Mouse (Mus musculus) intestine, postnatal 0 days (tissue): ENCODE data around the gene Erp44. TPM values are rescaled to one million over a fixed set of nuclear protein-coding genes. Genes with fewer than 3 reads are reported as not detected.
A peak's percentile ranks its signal among the peaks of the same experiment; 100 is the strongest.

Experiments used
- ATAC-seq: fragments of 200-750 bp; cut with Nextera tagmentation; 2 replicates; pipeline ENCODE4 v1.8.0; 2017; ENCODE audit warnings: mild to moderate bottlenecking, moderate TSS enrichment, moderate library complexity
- H3K27ac ChIP-seq: fragments of 300-500 bp; sonication (generic); 2 replicates; pipeline ENCODE4 v1.5.1; 2014; ENCODE audit warnings: mild to moderate bottlenecking, low read depth, low read length, moderate library complexity
- H3K27me3 ChIP-seq: fragments of 300-500 bp; sonication (generic); replicated peaks from 2 replicates; pipeline ENCODE4 v1.6.1; 2014; ENCODE audit warnings: low read length, mixed read lengths; ENCODE audit not compliant: control insufficient read depth, insufficient read depth
- H3K36me3 ChIP-seq: fragments of 300-500 bp; sonication (generic); 2 replicates; pipeline ENCODE4 v1.6.1; 2014; ENCODE audit warnings: mild to moderate bottlenecking, moderate library complexity; ENCODE audit not compliant: control insufficient read depth, insufficient read depth
- H3K4me1 ChIP-seq: fragments of 300-500 bp; sonication (generic); replicated peaks from 2 replicates; pipeline ENCODE4 v1.6.1; 2014; ENCODE audit warnings: antibody characterized with exemption, low read length, mixed read lengths; ENCODE audit not compliant: control insufficient read depth, insufficient read depth
- H3K4me2 ChIP-seq: fragments of 300-500 bp; sonication (generic); replicated peaks from 2 replicates; pipeline ENCODE4 v1.6.1; 2014; ENCODE audit warnings: low read depth, mild to moderate bottlenecking, moderate library complexity
- H3K4me3 ChIP-seq: fragments of 300-500 bp; sonication (generic); 2 replicates; pipeline ENCODE4 v1.5.1; 2014; ENCODE audit warnings: low read depth, low read length
- H3K9ac ChIP-seq: fragments of 300-500 bp; sonication (generic); 2 replicates; pipeline ENCODE4 v1.6.1; 2014; ENCODE audit warnings: mild to moderate bottlenecking, low read depth, low read length
- H3K9me3 ChIP-seq: fragments of 300-500 bp; sonication (generic); 2 replicates; pipeline ENCODE4 v1.6.1; 2016; ENCODE audit warnings: mixed run types; ENCODE audit not compliant: control insufficient read depth
- CTCF ChIP-seq: sonication (generic); IDR thresholded peaks from 2 replicates; pipeline ENCODE4 v1.5.1; 2016; ENCODE audit warnings: low read depth, mild to moderate bottlenecking, control low read depth, antibody characterized with exemption, moderate library complexity
- WGBS: fragments of 180-500 bp; shearing (Covaris S2); extraction: QIAGEN DNeasy Blood & Tissue Kit; methylation state at CpG from one replicate; pipeline ENCODE4 v1.1.7; 2014; 5-methylcytosine and 5-hydroxymethylcytosine counted together
- polyA plus RNA-seq: library from polyadenylated mRNA; unstranded; fragments of >200 nt; fragmentation: Nextera tagmentation; extraction: Ambion mirVana; gene quantifications from 2 replicates; pipeline ENCODE4 v1.2.1, GENCODE M21; 2015

Erp44 gene
- polyA plus RNA-seq, 1 experiment from 2014 or later: 78.8 TPM

DNA sequence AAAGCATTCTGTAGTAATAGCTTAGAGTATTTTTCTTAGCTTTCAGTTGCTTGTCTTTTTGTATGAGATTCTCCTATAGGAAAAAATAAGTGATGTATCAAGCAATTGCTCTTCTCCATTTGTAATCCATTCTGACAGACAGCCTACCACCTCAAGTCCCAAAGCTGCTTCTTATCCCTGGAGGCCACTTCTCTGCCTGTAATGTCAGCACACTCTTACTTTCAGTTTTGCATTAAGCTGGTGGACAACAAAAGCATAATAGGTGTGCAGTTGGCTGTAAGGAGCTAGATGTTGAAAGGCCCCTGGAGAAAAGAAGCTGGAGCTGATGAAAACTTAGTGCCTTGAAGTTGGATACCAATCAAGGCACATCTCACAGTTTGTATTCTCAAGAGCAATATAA lies 26.1 kb downstream of the Erp44 start:
- H3K36me3 ChIP-seq: no peaks in the 10 kb centered on the region
- no peak for TF ChIP-seq CTCF
- H3K27ac ChIP-seq: no peak overlapping the region
- H3K4me3 ChIP-seq: no peak overlapping the region
- no peak for ATAC-seq
- no peak overlapping the region for H3K9ac ChIP-seq
- no peaks in the 10 kb centered on the region for H3K27me3 ChIP-seq
- no peaks in the 10 kb centered on the region for H3K9me3 ChIP-seq
- H3K4me1 ChIP-seq: 0 out of 2 replicates have a peak, but pooled peaks cover 8% of the 10 kb centered on the region
- no peak overlapping the region for H3K4me2 ChIP-seq

DNA sequence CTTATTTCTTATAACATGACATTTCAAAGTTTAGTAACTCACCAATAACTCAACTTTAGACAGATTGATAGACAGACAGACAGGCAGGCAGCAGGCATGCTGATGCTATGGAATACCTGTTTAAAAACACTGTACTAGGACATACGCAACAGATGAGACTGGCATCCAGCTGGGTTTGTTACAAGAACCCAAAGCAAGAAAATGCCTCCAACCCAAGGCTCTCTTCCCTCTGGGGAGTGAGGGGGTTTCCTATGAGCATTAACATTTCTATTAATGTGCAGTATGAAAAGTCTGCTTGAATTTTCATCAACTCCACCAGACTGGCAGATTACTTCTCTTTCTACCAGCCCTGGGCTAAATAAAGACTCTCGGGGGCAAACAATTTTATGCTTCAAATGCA lies 35.1 kb downstream of the Erp44 start:
- Histone ChIP-seq H3K36me3 (no peaks in the 10 kb centered on the region), H3K4me1 (no peaks in the 10 kb centered on the region), H3K4me2 (no peak overlapping the region), H3K9ac (no peak overlapping the region), H3K9me3 (no peaks in the 10 kb centered on the region), H3K4me3 (no peak overlapping the region), H3K27ac (no peak overlapping the region), H3K27me3 (no peaks in the 10 kb centered on the region)
- WGBS: 90% methylated on average over 2 of the region's 2 CpGs
- TF ChIP-seq CTCF: no peak
- no peak for ATAC-seq

GRCm38 (mm10) chr4:48243737-48244136 lies 35.6 kb downstream of the Erp44 start:
- Histone ChIP-seq H3K9me3 (no peaks in the 10 kb centered on the region), H3K4me1 (no peaks in the 10 kb centered on the region), H3K36me3 (no peaks in the 10 kb centered on the region), H3K4me2 (no peak overlapping the region), H3K4me3 (no peak overlapping the region), H3K27me3 (no peaks in the 10 kb centered on the region), H3K27ac (no peak overlapping the region), H3K9ac (no peak overlapping the region)
- no peak for ATAC-seq
- 67% methylated on average over 1 of the region's 1 CpGs for WGBS
- no peak for TF ChIP-seq CTCF

GRCm38 (mm10) chr4:48242482-48242881 lies 36.9 kb downstream of the Erp44 start:
- H3K9ac ChIP-seq: no peak overlapping the region
- no peak overlapping the region for H3K4me2 ChIP-seq
- no peaks in the 10 kb centered on the region for H3K4me1 ChIP-seq
- no peak for ATAC-seq
- 92% methylated on average over 4 of the region's 4 CpGs for WGBS
- no peaks in the 10 kb centered on the region for H3K9me3 ChIP-seq
- no peaks in the 10 kb centered on the region for H3K27me3 ChIP-seq
- no peak overlapping the region for H3K27ac ChIP-seq
- H3K36me3 ChIP-seq: no peaks in the 10 kb centered on the region; the same call in 1 of the 2 replicates
- TF ChIP-seq CTCF: no peak
- no peak overlapping the region for H3K4me3 ChIP-seq

GRCm38 (mm10) chr4:48239046-48239445 lies 40.3 kb downstream of the Erp44 start:
- H3K27ac ChIP-seq: no peak overlapping the region
- 87% methylated on average over 4 of the region's 4 CpGs for WGBS
- no peak for ATAC-seq

GRCm38 (mm10) chr4:48236721-48237120 lies 42.6 kb downstream of the Erp44 start:
- Histone ChIP-seq H3K4me1 (no peaks in the 10 kb centered on the region), H3K4me3 (no peak overlapping the region), H3K4me2 (no peak overlapping the region), H3K27me3 (no peaks in the 10 kb centered on the region), H3K9ac (no peak overlapping the region), H3K36me3 (no peaks in the 10 kb centered on the region; the same call in 1 of the 2 replicates), H3K9me3 (no peaks in the 10 kb centered on the region), H3K27ac (no peak overlapping the region)
- 83% methylated on average over 3 of the region's 3 CpGs for WGBS
- no peak for ATAC-seq
- no peak for TF ChIP-seq CTCF

More at GRCm38 (mm10) chr4:48239046-48239445, 40.3 kb downstream of the Erp44 start:
- no peaks in the 10 kb centered on the region for H3K9me3 ChIP-seq
- no peaks in the 10 kb centered on the region for H3K4me1 ChIP-seq
- no peak overlapping the region for H3K4me3 ChIP-seq
- no peak for TF ChIP-seq CTCF
- H3K4me2 ChIP-seq: no peak overlapping the region
- H3K9ac ChIP-seq: no peak overlapping the region
- no peaks in the 10 kb centered on the region for H3K27me3 ChIP-seq
- H3K36me3 ChIP-seq: no peaks in the 10 kb centered on the region; the same call in 1 of the 2 replicates

- 20% methylated on average over 3 of the region's 3 CpGs for WGBS
- Histone ChIP-seq H3K4me1 (no peaks in the 10 kb centered on the region; the same call in 1 of the 2 replicates), H3K27ac (no peak overlapping the region), H3K27me3 (no peaks in the 10 kb centered on the region), H3K9me3 (no peaks in the 10 kb centered on the region), H3K9ac (no peak overlapping the region), H3K4me2 (no peak overlapping the region), H3K4me3 (no peak overlapping the region), H3K36me3 (no peaks in the 10 kb centered on the region)
- no peak for TF ChIP-seq CTCF
- peak; percentile 36; the same call in 1 of the 2 replicates for ATAC-seq
Observed at GRCm38 (mm10) chr4:48226800-48227199, 52.6 kb downstream of the Erp44 start.
